Mouse (Mus musculus) ES-Bruce4 (cell line): ENCODE results near the gene Taar1. TPM values are rescaled to one million over a fixed set of nuclear protein-coding genes. Genes with fewer than 3 reads are reported as not detected.

Experiments used
- H3K27ac ChIP-seq: 2 replicates; pipeline ENCODE4 v1.5.1; 2012; ENCODE audit warnings: low read length, inconsistent platforms; ENCODE audit not compliant: insufficient read depth
- H3K27me3 ChIP-seq: 2 replicates; pipeline ENCODE4 v1.6.1; 2012; ENCODE audit warnings: mild to moderate bottlenecking, low read length, inconsistent platforms; ENCODE audit not compliant: control insufficient read depth, poor library complexity, insufficient read depth, severe bottlenecking
- H3K36me3 ChIP-seq: 2 replicates; pipeline ENCODE4 v1.6.1; 2012; ENCODE audit warnings: inconsistent platforms, mild to moderate bottlenecking, low read length, moderate library complexity; ENCODE audit not compliant: control insufficient read depth, poor library complexity, insufficient read depth, severe bottlenecking
- H3K4me1 ChIP-seq: one replicate; pipeline ENCODE4 v1.8.1; 2011; ENCODE audit warnings: low read length; ENCODE audit not compliant: control insufficient read depth, insufficient read depth
- H3K4me3 ChIP-seq: 2 replicates; pipeline ENCODE4 v1.5.1; 2011; ENCODE audit warnings: low read depth, mild to moderate bottlenecking, low read length
- H3K9ac ChIP-seq: 2 replicates; pipeline ENCODE4 v1.6.1; 2012; ENCODE audit warnings: low read depth, mild to moderate bottlenecking, inconsistent platforms; ENCODE audit not compliant: poor library complexity, severe bottlenecking
- H3K9me3 ChIP-seq: replicated peaks from 2 replicates; pipeline ENCODE4 v1.6.1; 2012; ENCODE audit warnings: mild to moderate bottlenecking, low read length, inconsistent platforms; ENCODE audit not compliant: control insufficient read depth, poor library complexity, insufficient read depth, severe bottlenecking
- CTCF ChIP-seq: IDR thresholded peaks from one replicate; pipeline ENCODE4 v1.8.1; 2011; ENCODE audit warnings: low read depth, low read length
- EP300 ChIP-seq: IDR thresholded peaks from 2 replicates; pipeline ENCODE4 v1.6.1; 2011; ENCODE audit warnings: low read depth, low read length; ENCODE audit not compliant: insufficient read depth
- POLR2A ChIP-seq: IDR thresholded peaks from one replicate; pipeline ENCODE4 v1.8.1; 2011; ENCODE audit warnings: low read length; ENCODE audit not compliant: insufficient read depth
- polyA plus RNA-seq: library from polyadenylated mRNA; stranded (reverse); fragments of >200 nt; gene quantifications from 2 replicates; pipeline ENCODE4 v1.2.4, GENCODE M21; 2011; ENCODE audit warnings: low read depth; ENCODE audit not compliant: missing spikeins, insufficient read depth, insufficient read length

Taar1 gene
- polyA plus RNA-seq, 1 experiment: not detected

GRCm38 (mm10) chr10:23895376-23895775, 24.8 kb upstream of the Taar1 start:
- TF ChIP-seq CTCF: no peak
- no peak for TF ChIP-seq POLR2A
- no peak for TF ChIP-seq EP300
- H3K9me3 ChIP-seq: no peaks in the 10 kb centered on the region
- H3K4me3 ChIP-seq: no peak overlapping the region
- H3K27me3 ChIP-seq: no peaks in the 10 kb centered on the region
- H3K4me1 ChIP-seq: no peaks in the 10 kb centered on the region
- H3K36me3 ChIP-seq: no peaks in the 10 kb centered on the region
- H3K27ac ChIP-seq: no peak overlapping the region
- H3K9ac ChIP-seq: no peak overlapping the region

GRCm38 (mm10) chr10:23901119-23901518, 19.0 kb upstream of the Taar1 start:
- H3K27ac ChIP-seq: no peak overlapping the region
- H3K4me3 ChIP-seq: no peak overlapping the region
- no peaks in the 10 kb centered on the region for H3K36me3 ChIP-seq
- no peaks in the 10 kb centered on the region for H3K9me3 ChIP-seq
- TF ChIP-seq POLR2A (no peak), EP300 (no peak), CTCF (no peak)
- H3K9ac ChIP-seq: no peak overlapping the region
- no peaks in the 10 kb centered on the region for H3K27me3 ChIP-seq
- H3K4me1 ChIP-seq: no peaks in the 10 kb centered on the region

- TF ChIP-seq EP300 (no peak), POLR2A (no peak), CTCF (no peak)
- H3K9me3 ChIP-seq: no peaks in the 10 kb centered on the region
These were observed 14.5 kb upstream of the Taar1 start for GRCm38 (mm10) chr10:23905661-23906060.

GRCm38 (mm10) chr10:23922468-23922867, 2.3 kb downstream of the Taar1 start:
- H3K27ac ChIP-seq: no peak overlapping the region
- no peaks in the 10 kb centered on the region for H3K27me3 ChIP-seq
- no peaks in the 10 kb centered on the region for H3K4me1 ChIP-seq
- no peaks in the 10 kb centered on the region; the same call in 1 of the 2 replicates for H3K9me3 ChIP-seq
- no peak overlapping the region for H3K4me3 ChIP-seq
- TF ChIP-seq CTCF (no peak), EP300 (no peak), POLR2A (no peak)
- H3K9ac ChIP-seq: no peak overlapping the region
- H3K36me3 ChIP-seq: no peaks in the 10 kb centered on the region

More at GRCm38 (mm10) chr10:23905661-23906060, 14.5 kb upstream of the Taar1 start:
- Histone ChIP-seq H3K9ac (no peak overlapping the region), H3K4me1 (no peaks in the 10 kb centered on the region), H3K4me3 (no peak overlapping the region), H3K27me3 (no peaks in the 10 kb centered on the region), H3K27ac (no peak overlapping the region), H3K36me3 (no peaks in the 10 kb centered on the region)

GRCm38 (mm10) chr10:23923941-23924340, 3.8 kb downstream of the Taar1 start:
- Histone ChIP-seq H3K9ac (no peak overlapping the region), H3K4me1 (no peaks in the 10 kb centered on the region), H3K9me3 (no peaks in the 10 kb centered on the region), H3K36me3 (no peaks in the 10 kb centered on the region), H3K27me3 (no peaks in the 10 kb centered on the region), H3K27ac (no peak overlapping the region), H3K4me3 (no peak overlapping the region)
- TF ChIP-seq CTCF (no peak), EP300 (no peak), POLR2A (no peak)

- H3K4me3 ChIP-seq: no peak overlapping the region
- no peaks in the 10 kb centered on the region for H3K4me1 ChIP-seq
- H3K36me3 ChIP-seq: no peaks in the 10 kb centered on the region
- no peak overlapping the region for H3K9ac ChIP-seq
- H3K27me3 ChIP-seq: no peaks in the 10 kb centered on the region
- TF ChIP-seq CTCF (no peak), EP300 (no peak), POLR2A (no peak)
- no peaks in the 10 kb centered on the region for H3K9me3 ChIP-seq
- H3K27ac ChIP-seq: no peak overlapping the region
These were observed 17.5 kb downstream of the Taar1 start for GRCm38 (mm10) chr10:23937613-23938012.
